Mouse (Mus musculus) spleen, embryonic (tissue): ENCODE data around the gene Slxl1.
"Not testable (repeated sequence)": the region's sequence is repeated elsewhere in the genome, so short reads cannot be mapped to it uniquely, and the experiment has no call there.

Source experiments
- CTCF ChIA-PET: fragments of 350-600 bp; sonication (Branson Sonifier 250); formaldehyde crosslinking; loops from one replicate; lab custom pipeline; 2022; lab: Charles Lee

Gene Slxl1

DNA sequence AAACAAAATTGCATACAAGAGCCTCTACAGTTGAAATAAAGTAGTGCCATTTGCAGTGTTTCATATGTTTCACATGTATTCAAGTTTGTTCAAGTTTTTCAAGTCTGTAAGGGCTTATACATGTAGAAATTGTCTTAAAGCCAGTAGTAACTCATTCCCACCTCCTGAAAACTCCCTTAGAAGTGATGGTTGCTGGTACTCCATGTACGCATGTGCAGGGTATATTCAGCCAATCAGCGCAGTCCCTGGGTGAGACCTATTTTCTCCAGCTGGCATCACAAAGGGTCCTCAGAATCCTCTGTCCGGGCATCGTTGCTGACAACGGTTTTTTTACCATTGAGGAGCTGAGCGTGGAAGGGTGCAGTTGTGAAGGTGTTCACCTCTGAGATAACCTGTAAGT lies at the start of gene Slxl1:
Gene Slxl1 (plus strand): TSS at position 301 of the 400 bp plus-strand sequence.
- CTCF ChIA-PET = not testable (repeated sequence)
